Mouse (Mus musculus) left cerebral cortex, adult 8-10 months (tissue): ENCODE measurements around the gene Magi1. TPM values are rescaled to one million over a fixed set of nuclear protein-coding genes. Genes with fewer than 3 reads are reported as not detected.

Experiments used
- DNase-seq, 2 experiments: peaks; one replicate each; pipeline ENCODE4 v3.0.0; 2022; ENCODE audit warnings: low spot score in 2 of 2
- total RNA-seq, 4 experiments: library from RNA; stranded (reverse); gene quantifications; 2 replicates each; pipeline ENCODE4 v1.2.4; 2022

Magi1 gene
- total RNA-seq, 4 experiments from 2014 or later = 69.1 to 81.7 (median 71.1) TPM

DNA sequence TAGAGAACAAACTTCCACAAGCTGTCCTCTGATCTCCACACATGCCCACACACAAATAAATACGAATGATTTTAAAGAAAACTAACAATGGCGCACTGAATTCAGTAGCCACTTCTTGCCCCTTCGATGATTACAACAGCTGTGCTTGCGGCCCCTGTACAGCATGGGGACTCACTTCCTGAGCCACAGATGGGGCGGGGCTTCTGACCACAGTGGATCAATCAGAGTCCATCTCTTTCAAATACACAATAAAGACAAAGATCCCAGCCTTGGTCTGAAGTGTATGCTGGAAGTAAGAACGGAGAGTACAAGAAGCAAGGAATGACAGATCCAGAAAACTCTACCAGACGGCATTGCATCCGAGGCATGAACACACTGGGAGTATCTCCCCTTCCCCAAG lies 120.8 kb downstream of the Magi1 start:
- DNase-seq = no peak

- DNase-seq = no peak
These were observed 124.5 kb downstream of the Magi1 start for GRCm38 (mm10) chr6:94159256-94159655.

DNA sequence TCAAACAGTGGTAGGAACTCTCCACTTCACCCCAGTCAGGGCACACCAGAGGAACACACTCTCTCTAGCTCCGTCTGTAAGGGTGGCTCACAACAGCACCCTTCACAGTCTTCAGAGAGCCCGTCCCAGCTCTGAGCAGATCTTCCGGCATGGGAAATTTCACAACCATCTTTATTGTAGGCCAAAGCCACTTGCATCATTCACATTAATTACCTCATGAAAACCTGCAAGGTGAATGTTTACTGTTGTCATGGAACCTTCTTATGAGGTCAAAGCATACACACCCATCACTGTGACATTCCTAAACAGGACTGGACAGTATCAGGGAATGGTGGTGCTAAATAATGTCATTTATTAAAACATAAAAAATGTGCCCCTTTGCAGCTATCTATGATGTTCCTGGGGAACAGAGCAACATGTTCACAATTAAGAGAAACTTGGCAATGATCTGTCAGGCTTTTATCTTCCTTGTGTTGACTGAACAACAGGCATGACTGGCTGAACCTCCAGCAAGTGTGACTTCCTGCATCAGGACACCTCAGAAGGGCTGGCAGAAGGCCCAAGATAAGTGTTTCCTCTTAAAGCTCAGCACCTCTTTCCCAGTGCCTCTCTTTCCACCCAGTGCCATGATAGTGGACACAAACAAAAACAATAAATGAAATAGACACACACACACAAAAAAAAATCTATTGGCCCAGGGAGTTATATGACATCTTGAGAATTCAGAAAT lies 125.4 kb downstream of the Magi1 start:
- no peak for DNase-seq

GRCm38 (mm10) chr6:94155996-94156395 lies 127.7 kb downstream of the Magi1 start:
- DNase-seq = no peak

DNA sequence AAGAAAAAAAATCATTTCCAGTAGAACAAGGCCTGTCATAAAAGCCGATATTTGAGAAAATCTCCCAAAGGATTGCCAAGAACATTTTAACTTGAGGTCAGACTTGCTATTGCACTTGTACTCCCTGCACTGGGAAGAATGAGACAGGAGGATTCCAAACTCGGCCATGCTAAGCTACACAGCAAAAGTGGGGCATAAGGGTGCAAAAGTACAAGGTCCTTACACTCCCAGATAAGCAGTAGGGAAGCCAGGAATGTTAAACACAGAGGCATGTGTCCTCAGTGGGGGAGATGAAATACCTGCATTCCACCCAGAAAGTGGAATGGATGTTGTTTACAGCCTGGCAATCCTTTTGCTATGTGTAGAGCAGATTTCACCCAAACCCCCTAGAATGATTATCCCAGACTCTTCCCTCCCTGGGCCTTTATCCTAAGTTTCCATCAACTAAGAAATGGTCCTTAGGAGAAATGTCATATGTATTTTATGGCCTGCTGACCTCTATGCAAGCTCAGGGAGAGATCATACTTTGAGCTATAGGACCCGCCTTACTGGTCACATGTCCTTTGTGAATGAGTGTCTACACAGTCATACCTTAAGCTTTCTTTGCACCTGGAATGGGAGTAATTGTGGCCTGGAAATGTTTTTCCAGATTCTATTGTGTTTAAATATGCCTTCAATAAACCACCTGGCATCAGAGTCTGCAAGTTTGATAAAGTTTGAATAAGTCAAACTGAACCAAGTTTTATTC lies 128.7 kb downstream of the Magi1 start:
- no peak for DNase-seq

DNA sequence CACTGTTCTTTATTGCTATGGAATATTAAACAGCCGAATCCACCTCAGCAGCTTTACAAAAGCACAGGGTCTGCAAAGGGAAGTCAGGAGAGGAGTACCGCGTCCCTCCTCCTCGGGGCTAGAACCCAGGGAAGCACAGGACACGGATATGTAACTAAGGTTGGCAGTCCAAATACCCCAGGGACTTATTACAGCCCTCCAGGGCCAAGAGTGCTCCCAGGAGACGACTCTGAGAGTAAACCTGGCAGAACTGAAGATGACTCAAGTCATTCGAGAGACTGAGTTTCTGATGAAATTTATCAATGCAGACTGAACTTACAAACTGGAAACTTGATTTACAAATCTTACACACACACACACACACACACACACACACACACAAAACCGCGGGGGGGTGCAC lies 130.8 kb downstream of the Magi1 start:
- DNase-seq = no peak

DNA sequence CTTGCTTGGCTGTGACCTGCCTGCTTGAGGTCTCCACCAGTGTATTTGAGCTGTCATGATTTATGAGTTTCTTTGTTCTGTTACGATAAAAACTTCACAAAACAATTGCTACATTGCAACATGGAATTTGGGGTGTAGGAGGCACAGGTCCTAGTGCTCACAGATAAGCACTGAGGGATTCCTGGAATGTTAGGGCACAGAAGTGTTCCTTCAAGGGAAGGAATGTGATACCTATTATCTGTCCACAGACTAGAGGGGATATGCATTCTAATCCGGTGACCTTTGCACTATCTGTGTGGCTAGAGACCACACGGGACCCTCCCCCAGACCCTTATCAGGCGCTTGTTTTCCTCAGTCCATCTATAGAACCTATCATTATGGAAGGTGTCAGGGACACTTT lies 132.8 kb downstream of the Magi1 start:
- DNase-seq = no peak

DNA sequence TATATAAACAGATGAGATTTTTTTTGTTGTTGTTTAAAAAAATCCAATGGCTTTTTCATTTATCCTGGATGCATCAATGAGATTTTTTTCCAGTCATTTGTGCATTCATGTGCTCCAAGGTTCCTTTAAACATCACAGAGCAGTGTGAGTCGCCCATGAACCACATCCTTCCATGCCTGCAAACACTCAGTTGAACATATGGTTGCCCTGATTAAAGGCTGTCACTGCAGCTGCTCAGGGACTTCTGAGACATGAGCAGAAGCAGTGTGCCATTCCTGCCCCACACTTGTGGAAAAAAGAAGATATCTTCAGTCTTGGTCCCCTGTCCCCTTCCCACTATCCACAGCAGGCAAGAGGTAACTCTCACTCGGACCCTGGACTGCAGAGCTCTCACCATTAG lies 133.9 kb downstream of the Magi1 start:
- no peak for DNase-seq

GRCm38 (mm10) chr6:94146206-94146493 lies 137.6 kb downstream of the Magi1 start:
- no peak for DNase-seq

GRCm38 (mm10) chr6:94145430-94146205 lies 138.1 kb downstream of the Magi1 start:
- DNase-seq = no peak

GRCm38 (mm10) chr6:94142493-94142892 lies 141.2 kb downstream of the Magi1 start:
- no peak for DNase-seq

GRCm38 (mm10) chr6:94141496-94141895 lies 142.2 kb downstream of the Magi1 start:
- no peak for DNase-seq

- no peak for DNase-seq
These were observed 143.7 kb downstream of the Magi1 start for GRCm38 (mm10) chr6:94139952-94140414.

- no peak for DNase-seq
These were observed 147.0 kb downstream of the Magi1 start for GRCm38 (mm10) chr6:94136693-94137092.

DNA sequence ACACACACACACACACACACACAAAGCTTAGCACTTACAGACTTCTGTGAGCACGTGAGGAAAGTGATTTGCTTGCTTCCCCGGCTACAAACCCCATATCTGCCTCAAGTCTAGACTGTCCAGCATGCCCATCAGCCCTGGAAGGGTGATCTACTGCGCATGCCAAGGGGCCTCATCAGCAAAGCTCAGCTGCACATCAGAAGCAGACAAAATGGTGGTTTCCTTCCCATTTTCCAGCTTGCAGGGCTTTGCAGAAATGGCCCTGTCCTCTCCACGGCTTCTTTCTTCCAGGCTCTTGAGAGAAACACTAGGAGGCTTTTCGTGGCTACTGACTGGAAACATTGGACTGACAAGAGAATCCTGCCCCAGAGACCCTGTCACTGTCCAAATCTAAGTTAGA lies 149.6 kb downstream of the Magi1 start:
- DNase-seq = no peak

DNA sequence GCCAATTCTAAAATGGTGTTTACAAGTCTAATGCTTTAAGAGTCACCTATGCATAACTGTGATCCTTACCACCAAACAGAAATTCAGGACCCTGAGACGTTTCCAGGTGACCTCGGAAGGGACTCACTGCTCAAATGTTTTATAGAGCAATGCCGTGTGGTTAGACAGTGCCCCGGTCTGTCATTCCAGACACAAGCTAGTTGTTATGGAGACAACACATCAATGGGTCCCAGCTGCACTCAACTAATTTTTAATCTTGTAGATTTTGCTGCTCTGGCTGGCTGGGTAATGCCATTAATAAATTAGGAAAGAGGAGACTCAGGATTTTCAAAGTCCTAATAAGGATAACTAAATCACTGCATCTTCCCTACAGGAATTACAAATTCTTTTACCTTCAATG lies 151.7 kb downstream of the Magi1 start:
- DNase-seq = no peak

- no peak for DNase-seq
These were observed 153.3 kb downstream of the Magi1 start for GRCm38 (mm10) chr6:94130389-94130788.

DNA sequence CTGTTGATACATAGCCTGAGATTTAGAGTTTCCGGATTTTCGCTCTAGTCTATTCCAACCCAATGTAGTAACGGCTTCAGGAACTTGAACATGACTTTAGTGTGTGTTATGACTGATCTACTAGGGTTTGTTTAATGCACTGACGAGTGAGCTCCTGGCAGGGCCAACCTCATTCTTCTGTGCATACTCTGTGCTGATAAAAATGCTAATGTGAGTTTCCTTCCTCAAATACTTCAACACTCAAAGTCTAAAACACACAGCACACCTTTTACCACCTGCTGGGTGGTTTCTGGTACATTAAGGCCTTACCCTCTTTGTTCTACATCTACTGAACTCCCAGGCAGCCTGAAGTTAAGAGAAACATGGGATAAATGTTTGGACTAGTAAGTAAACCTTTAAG lies 157.0 kb downstream of the Magi1 start:
- no peak for DNase-seq

DNA sequence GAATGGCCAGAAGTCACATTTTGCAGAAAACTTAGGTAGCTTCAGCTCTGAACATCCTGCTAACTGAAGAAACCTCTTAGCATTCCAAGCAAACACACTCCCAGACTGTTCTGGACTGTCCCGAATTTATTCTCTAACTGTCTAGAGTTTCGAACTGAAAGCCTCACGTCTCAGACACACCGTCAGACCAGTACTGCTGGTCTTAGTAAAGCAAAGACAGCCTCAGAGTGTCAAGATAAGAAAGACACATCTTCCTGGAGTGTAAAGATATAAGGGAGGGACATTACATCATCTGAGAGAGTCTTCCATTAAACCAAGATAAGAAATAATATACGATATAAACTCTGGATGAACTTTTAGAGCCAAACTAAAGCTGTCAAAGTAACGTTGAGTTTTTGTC lies 158.6 kb downstream of the Magi1 start:
- no peak for DNase-seq

GRCm38 (mm10) chr6:94124279-94124678 lies 159.4 kb downstream of the Magi1 start:
- DNase-seq = no peak

GRCm38 (mm10) chr6:94122566-94123150 lies 161.1 kb downstream of the Magi1 start:
- DNase-seq = no peak

- no peak for DNase-seq
These were observed 162.2 kb downstream of the Magi1 start for GRCm38 (mm10) chr6:94121488-94121887.
